Mouse (Mus musculus): ENCODE measurements around the gene Mark2. TPM values are rescaled to one million over a fixed set of nuclear protein-coding genes. Genes with fewer than 3 reads are reported as not detected.

Gene Mark2
- polyA plus RNA-seq (2012; fragmentation: generic; extraction: Trizol), result 33.7 TPM

DNA sequence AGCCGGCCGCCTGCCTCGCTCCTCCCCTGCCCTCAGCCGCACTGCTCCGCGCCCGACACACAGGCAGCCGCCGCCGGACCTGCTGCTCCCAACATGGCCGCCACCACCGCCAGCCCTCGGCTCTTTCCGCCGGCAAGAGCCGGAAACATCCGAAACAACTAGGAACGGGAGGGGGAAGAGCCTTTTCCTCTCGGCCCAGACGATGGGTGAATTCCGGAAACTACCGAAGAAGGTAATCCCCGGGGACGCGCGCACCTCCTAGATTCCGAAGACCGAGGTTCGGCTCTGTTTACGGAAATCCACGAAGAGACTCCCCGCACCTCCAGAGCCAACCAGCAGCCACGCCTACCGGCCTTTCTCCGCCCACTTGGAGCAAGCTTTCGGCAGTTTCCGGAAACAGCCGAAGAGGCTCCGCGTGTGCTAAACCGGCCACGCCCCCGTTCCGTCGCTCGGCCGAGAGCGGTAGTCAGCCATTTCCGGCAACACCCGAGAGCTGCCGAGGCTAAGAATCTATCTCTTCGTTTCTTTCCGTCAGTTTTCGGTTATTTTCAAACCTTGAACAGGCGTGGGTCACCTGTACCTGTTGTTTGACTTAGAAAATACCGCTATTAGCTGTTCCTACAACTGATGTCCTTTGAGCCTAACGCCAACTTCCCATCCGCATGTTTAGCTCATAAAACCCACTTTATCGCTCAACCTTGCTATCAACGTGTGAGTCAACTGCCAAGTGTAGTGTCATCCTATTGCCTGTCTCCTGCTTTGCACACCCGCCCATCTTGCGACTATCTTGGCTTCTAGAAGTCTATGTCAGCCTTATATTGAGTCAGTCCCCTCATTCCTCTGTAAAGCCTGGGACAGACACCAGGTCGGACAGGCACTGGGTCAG, at the start of gene Mark2:
TSS of gene Mark2 (minus strand) at position 349 of the 886 bp plus-strand sequence.
- Histone ChIP-seq H3K4me3 (peak within 1 kb of the TSS; percentile 81), H3K4me2 (ENCODE audit: low read depth) (peak within 1 kb of the TSS; percentile 96), H3ac (ENCODE audit: control insufficient read depth, insufficient read length) (peak within 1 kb of the TSS; percentile 72), H3K79me2 (ENCODE audit: control insufficient read depth, insufficient read depth) (peaks cover 43% of the 10 kb centered on the region), H3K36me3 (ENCODE audit: control insufficient read depth, insufficient read depth) (no peaks in the 10 kb centered on the region), H3K27me3 (ENCODE audit: control insufficient read depth, insufficient read depth, insufficient read length) (no peaks in the 10 kb centered on the region)
- peak; percentile 14 for TF ChIP-seq POLR2AphosphoS2 (IDR thresholded peaks at IDR 0.05; ENCODE audit: insufficient read length, low read depth)
- no peak for TF ChIP-seq CEBPB (IDR thresholded peaks at IDR 0.05; ENCODE audit: insufficient read depth, poor library complexity, severe bottlenecking)
- TF ChIP-seq MYOG (IDR thresholded peaks at IDR 0.05; ENCODE audit: control insufficient read depth in 1 of 3, insufficient read depth in 1 of 3, insufficient read length in 2 of 3, low read depth in 2 of 3), result no peak
- TF ChIP-seq POLR2A (IDR thresholded peaks at IDR 0.05; ENCODE audit: insufficient read length, low read depth), result peak; percentile 71
- no peak for TF ChIP-seq MAX (IDR thresholded peaks at IDR 0.05; ENCODE audit: low read depth)
- TF ChIP-seq SRF (IDR thresholded peaks at IDR 0.05; ENCODE audit: control insufficient read depth, insufficient read length, low read depth), result peak; percentile 60
- TF ChIP-seq E2F4 (IDR thresholded peaks at IDR 0.05; ENCODE audit: insufficient read depth), result no peak

DNA sequence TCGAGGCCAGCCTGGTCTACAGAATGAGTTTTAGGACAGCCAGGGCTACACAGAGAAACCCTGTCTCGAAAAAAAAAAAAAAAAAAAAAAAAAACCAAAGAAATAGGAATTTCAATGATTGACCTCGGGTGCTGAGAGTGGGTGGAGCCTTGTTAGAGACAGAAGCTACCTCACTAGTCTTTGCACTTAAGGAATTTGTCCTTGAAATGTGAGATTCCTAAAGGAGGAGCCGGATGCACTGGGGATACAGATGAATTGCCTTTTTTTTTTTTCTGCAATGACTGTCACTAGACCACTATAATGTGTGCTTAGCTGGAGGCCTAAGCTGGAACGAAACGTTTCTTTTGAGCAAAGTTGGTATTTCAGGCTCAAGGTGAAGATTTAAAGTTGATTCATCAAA, 46.8 kb upstream of the Mark2 start:
- Histone ChIP-seq H3ac (ENCODE audit: control insufficient read depth, insufficient read length) (no peak overlapping the region), H3K27me3 (ENCODE audit: control insufficient read depth, insufficient read depth, insufficient read length) (no peaks in the 10 kb centered on the region), H3K79me2 (ENCODE audit: control insufficient read depth, insufficient read depth) (no peaks in the 10 kb centered on the region), H3K4me3 (no peak overlapping the region), H3K36me3 (ENCODE audit: control insufficient read depth, insufficient read depth) (no peaks in the 10 kb centered on the region), H3K4me2 (ENCODE audit: low read depth) (no peak overlapping the region)
- TF ChIP-seq SRF (IDR thresholded peaks at IDR 0.05; ENCODE audit: control insufficient read depth, insufficient read length, low read depth), result no peak
- no peak for TF ChIP-seq TCF12 (IDR thresholded peaks at IDR 0.05; ENCODE audit: insufficient read depth, poor library complexity, severe bottlenecking)
- no peak for TF ChIP-seq MYOG (IDR thresholded peaks at IDR 0.05; ENCODE audit: control insufficient read depth in 1 of 3, insufficient read depth in 1 of 3, insufficient read length in 2 of 3, low read depth in 2 of 3)
- TF ChIP-seq MAX (IDR thresholded peaks at IDR 0.05; ENCODE audit: low read depth), result no peak

DNA sequence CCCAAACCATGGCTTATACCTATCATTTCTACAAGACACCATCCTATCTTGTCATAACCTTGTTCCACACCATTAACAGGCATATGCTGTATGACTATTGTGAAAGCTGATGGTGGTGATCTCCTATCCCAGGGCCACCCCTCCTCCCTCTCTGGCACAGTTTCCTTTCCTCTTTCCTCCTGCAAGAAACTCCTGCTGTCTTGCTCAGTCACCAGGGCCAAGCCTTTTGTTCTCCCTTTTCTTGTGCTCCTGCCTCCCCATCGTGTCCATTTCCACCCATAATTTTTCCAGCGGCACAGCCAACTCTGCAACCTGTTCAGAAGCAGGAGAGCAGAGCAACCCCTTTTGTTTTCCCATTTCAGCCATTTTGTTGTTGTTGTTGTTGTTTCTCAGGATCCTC, 44.4 kb upstream of the Mark2 start:
- TF ChIP-seq USF1 (IDR thresholded peaks at IDR 0.05; ENCODE audit: low read depth) (no peak), REST (IDR thresholded peaks at IDR 0.05; ENCODE audit: insufficient read depth, insufficient read length) (no peak), CEBPB (IDR thresholded peaks at IDR 0.05; ENCODE audit: insufficient read depth, poor library complexity, severe bottlenecking) (no peak), E2F4 (IDR thresholded peaks at IDR 0.05; ENCODE audit: insufficient read depth) (no peak), MYOG (IDR thresholded peaks at IDR 0.05; ENCODE audit: control insufficient read depth in 1 of 3, insufficient read depth in 1 of 3, insufficient read length in 2 of 3, low read depth in 2 of 3) (no peak), SRF (IDR thresholded peaks at IDR 0.05; ENCODE audit: control insufficient read depth, insufficient read length, low read depth) (no peak), TCF3 (IDR thresholded peaks at IDR 0.05; ENCODE audit: insufficient read length, low read depth) (no peak), POLR2AphosphoS2 (IDR thresholded peaks at IDR 0.05; ENCODE audit: insufficient read length, low read depth) (no peak), POLR2A (IDR thresholded peaks at IDR 0.05; ENCODE audit: insufficient read length, low read depth) (no peak), MYOD1 (IDR thresholded peaks at IDR 0.05; ENCODE audit: control insufficient read depth in 1 of 3, insufficient read length in 2 of 3, low read depth in 2 of 3) (no peak), TCF12 (IDR thresholded peaks at IDR 0.05; ENCODE audit: insufficient read depth, poor library complexity, severe bottlenecking) (no peak), MAX (IDR thresholded peaks at IDR 0.05; ENCODE audit: low read depth) (no peak)
- Histone ChIP-seq H3ac (ENCODE audit: control insufficient read depth, insufficient read length) (no peak overlapping the region), H3K36me3 (ENCODE audit: control insufficient read depth, insufficient read depth) (no peaks in the 10 kb centered on the region), H3K79me2 (ENCODE audit: control insufficient read depth, insufficient read depth) (peaks cover 13% of the 10 kb centered on the region), H3K4me2 (ENCODE audit: low read depth) (no peak overlapping the region), H3K4me3 (no peak overlapping the region), H3K27me3 (ENCODE audit: control insufficient read depth, insufficient read depth, insufficient read length) (no peaks in the 10 kb centered on the region)

DNA sequence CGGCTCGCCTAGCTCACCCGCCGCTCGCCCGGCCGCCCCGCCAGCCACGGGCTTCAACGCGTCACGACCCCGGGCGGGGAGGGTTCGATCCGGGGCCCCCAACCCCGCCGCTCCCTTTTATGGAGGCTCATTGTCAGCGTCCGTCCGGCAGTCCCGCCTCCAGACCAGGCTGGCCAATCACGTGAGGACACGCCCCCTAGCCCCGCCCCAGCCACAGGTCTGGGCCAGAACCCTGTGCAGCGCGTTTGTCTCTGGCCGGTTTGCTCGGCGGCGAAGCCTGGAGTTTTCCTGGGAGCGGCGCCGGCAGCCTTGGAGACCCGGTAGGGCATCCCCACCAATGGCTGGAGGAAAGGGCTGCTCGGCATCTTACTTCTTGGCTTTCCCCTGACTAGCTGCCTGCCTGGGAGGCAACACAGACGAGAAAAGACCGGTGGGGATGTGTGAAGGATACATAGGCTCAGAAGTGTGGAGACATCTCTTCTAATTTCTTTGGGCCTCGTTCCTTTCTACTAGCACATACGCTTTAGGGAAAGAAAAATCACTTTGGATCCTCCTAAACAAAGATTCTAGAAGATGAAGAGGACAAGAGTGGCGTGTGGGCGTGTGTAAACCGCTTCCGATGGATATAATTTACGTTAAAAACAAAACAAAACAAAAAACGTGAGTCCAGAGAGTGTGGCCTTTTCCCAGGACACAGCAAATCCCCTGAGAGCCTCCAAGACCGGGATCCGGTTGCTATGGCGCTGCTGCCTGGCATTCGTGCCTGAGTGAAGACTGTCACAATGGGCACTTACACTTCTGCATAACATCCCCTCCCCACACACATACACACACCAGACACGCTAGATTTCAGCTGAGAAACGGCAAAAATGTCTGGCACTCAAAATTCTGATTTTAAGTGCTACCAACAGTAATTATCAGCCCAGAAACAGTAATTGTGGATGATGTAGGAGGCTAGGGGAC, 41.5 kb upstream of the Mark2 start, which contains the start of gene Spindoc:
TSS of gene Spindoc (minus strand) at position 92 of the 963 bp plus-strand sequence.
- peaks cover 19% of the 10 kb centered on the region for H3K79me2 ChIP-seq (ENCODE audit: control insufficient read depth, insufficient read depth)
- H3K4me2 ChIP-seq (ENCODE audit: low read depth), result peak within 1 kb of the TSS; percentile 89
- H3K27me3 ChIP-seq (ENCODE audit: control insufficient read depth, insufficient read depth, insufficient read length), result no peaks in the 10 kb centered on the region
- H3ac ChIP-seq (ENCODE audit: control insufficient read depth, insufficient read length), result peak within 1 kb of the TSS; percentile 42
- peak within 1 kb of the TSS; percentile 61 for H3K4me3 ChIP-seq
- no peak for TF ChIP-seq CEBPB (IDR thresholded peaks at IDR 0.05; ENCODE audit: insufficient read depth, poor library complexity, severe bottlenecking)
- peak; percentile 88 for TF ChIP-seq SRF (IDR thresholded peaks at IDR 0.05; ENCODE audit: control insufficient read depth, insufficient read length, low read depth)
- TF ChIP-seq POLR2AphosphoS2 (IDR thresholded peaks at IDR 0.05; ENCODE audit: insufficient read length, low read depth), result peak; percentile 81
- peak in 1 of 3 experiments; percentile 23 for TF ChIP-seq MYOG (IDR thresholded peaks at IDR 0.05; ENCODE audit: control insufficient read depth in 1 of 3, insufficient read depth in 1 of 3, insufficient read length in 2 of 3, low read depth in 2 of 3)
- no peak for TF ChIP-seq REST (IDR thresholded peaks at IDR 0.05; ENCODE audit: insufficient read depth, insufficient read length)
- TF ChIP-seq POLR2A (IDR thresholded peaks at IDR 0.05; ENCODE audit: insufficient read length, low read depth), result peak; percentile 80
- TF ChIP-seq USF1 (IDR thresholded peaks at IDR 0.05; ENCODE audit: low read depth), result peak; percentile 63
- H3K36me3 ChIP-seq (ENCODE audit: control insufficient read depth, insufficient read depth), result no peaks in the 10 kb centered on the region

All from myocyte (in vitro differentiated cells).